Mouse (Mus musculus) adrenal gland, postnatal 36 days (tissue): ENCODE data around the gene Dsn1. TPM values are rescaled to one million over a fixed set of nuclear protein-coding genes. Genes with fewer than 3 reads are reported as not detected.

Source experiments
- DNase-seq, 2 experiments: peaks; one replicate each; pipeline ENCODE4 v3.0.0; 2021; ENCODE audit warnings: mixed read lengths in 1 of 2
- total RNA-seq, 2 experiments: library from RNA; stranded (reverse); gene quantifications; 2 replicates each; pipeline ENCODE4 v1.2.3; 2021

Dsn1 gene
- total RNA-seq, 2 experiments from 2014 or later, result 4.4 to 7.2 TPM

- DNase-seq, result no peak
Observed at GRCm38 (mm10) chr2:156973316-156974100, 33.4 kb downstream of the Dsn1 start.

GRCm38 (mm10) chr2:156970253-156970652 is 36.7 kb downstream of the Dsn1 start:
- DNase-seq, result no peak

GRCm38 (mm10) chr2:156968501-156968900 is 38.5 kb downstream of the Dsn1 start:
- no peak for DNase-seq

GRCm38 (mm10) chr2:156967388-156967787 is 39.6 kb downstream of the Dsn1 start:
- no peak for DNase-seq

GRCm38 (mm10) chr2:156963891-156964290 is 43.1 kb downstream of the Dsn1 start:
- DNase-seq, result peak in 1 of 2 experiments; percentile 22

- no peak for DNase-seq
Observed at GRCm38 (mm10) chr2:156958496-156959252, 48.3 kb downstream of the Dsn1 start.

- no peak for DNase-seq
Observed at GRCm38 (mm10) chr2:156957035-156957434, 49.9 kb downstream of the Dsn1 start.

GRCm38 (mm10) chr2:156956306-156956705 is 50.6 kb downstream of the Dsn1 start:
- no peak for DNase-seq

- no peak for DNase-seq
Observed at GRCm38 (mm10) chr2:156954463-156954862, 52.5 kb downstream of the Dsn1 start.

GRCm38 (mm10) chr2:156951301-156952094 is 55.5 kb downstream of the Dsn1 start:
- no peak for DNase-seq

- DNase-seq, result no peak
Observed at GRCm38 (mm10) chr2:156950816-156951215, 56.1 kb downstream of the Dsn1 start.

Other genes starting within 250 kb of the Dsn1 start
- 10 to 100 TPM; 56.2 to 67.3 TPM for gene Myl9, start 231.7 kb downstream of the Dsn1 start, total RNA-seq
- gene Tgif2, start 167.1 kb downstream of the Dsn1 start, total RNA-seq, result 1 to 10 TPM; 3.9 to 4.4 TPM
- gene 4930518I15Rik, start 149.2 kb downstream of the Dsn1 start, total RNA-seq, result 1 to 10 TPM; 1.4 to 3.2 TPM
- 100 to 1,000 TPM; 244 to 346 TPM for gene Rab5if, start 144.0 kb downstream of the Dsn1 start, total RNA-seq
- not detected for gene Sla2, start 120.0 kb downstream of the Dsn1 start, total RNA-seq
- 10 to 100 TPM; 59.8 to 64.1 TPM for gene Ndrg3, start 15.1 kb downstream of the Dsn1 start, total RNA-seq
- 10 to 100 TPM; 36.3 to 38.7 TPM for gene Soga1, start 72.1 kb upstream of the Dsn1 start, total RNA-seq
- not detected for gene Tldc2, start 79.9 kb upstream of the Dsn1 start, total RNA-seq
- 10 to 100 TPM; 22.5 to 25.4 TPM for gene Samhd1, start 128.1 kb upstream of the Dsn1 start, total RNA-seq
- 1 to 10 TPM; 5.7 to 5.9 TPM for gene Rbl1, start 197.4 kb upstream of the Dsn1 start, total RNA-seq